Mouse (Mus musculus) kidney, postnatal 14 days (tissue): ENCODE measurements around the gene Mphosph9.
A peak's percentile ranks its signal among the peaks of the same experiment; 100 is the strongest.
"Not testable (repeated sequence)": the region's sequence is repeated elsewhere in the genome, so short reads cannot be mapped to it uniquely, and the experiment has no call there.

Source experiments
- DNase-seq: peaks from one replicate; pipeline ENCODE4 v3.0.0; 2022; ENCODE audit warnings: mixed read lengths

Gene Mphosph9

GRCm38 (mm10) chr5:124341753-124342339 lies 14.1 kb upstream of the Mphosph9 start:
- peak; percentile 49 for DNase-seq

GRCm38 (mm10) chr5:124338791-124339190 lies 11.0 kb upstream of the Mphosph9 start:
- no peak for DNase-seq

- peak; percentile 77 for DNase-seq
Measured at GRCm38 (mm10) chr5:124337909-124338308, 10.1 kb upstream of the Mphosph9 start.

DNA sequence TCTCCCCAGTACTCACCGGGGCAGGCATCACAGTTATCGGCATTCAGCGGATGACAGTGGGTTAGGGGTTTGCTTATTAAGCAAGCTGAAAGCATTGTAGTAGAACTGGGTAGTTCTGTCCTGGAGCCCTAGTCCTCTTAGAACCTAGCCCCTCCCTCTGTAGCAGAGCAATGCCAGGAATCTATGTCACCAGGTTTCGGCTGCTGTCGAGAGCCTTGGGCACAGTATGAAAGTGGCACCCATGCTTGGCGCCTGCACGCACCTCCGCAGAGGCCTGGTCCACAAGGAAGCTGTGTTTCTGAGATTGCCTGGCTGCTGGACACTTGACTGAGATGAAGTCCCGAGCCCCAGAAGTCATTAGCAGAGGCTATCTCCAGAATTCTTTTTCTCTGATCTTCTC lies 9.3 kb upstream of the Mphosph9 start:
- DNase-seq, result no peak

DNA sequence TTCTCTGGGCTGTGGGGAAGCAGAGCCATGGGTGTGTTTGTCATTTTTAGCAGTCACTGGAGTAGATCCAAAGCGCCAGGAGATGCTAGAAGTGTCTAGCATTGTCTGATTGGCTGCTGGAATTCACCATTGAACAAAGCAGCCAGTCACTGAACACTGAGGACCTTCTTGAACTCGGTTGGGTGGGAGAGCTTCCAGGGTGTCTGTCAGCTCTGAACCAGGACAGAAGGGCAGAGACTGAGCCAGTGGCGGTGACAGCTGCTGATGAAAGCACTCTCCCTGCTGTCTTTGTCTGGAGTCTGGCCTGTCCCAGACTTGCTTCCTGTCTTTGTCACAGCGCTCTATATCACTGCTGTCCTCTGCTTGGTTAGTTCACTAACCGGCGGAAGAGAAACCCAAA lies 6.6 kb upstream of the Mphosph9 start:
- peak; percentile 83 for DNase-seq

- DNase-seq, result no peak
Measured at GRCm38 (mm10) chr5:124330086-124330485, 2.3 kb upstream of the Mphosph9 start.

DNA sequence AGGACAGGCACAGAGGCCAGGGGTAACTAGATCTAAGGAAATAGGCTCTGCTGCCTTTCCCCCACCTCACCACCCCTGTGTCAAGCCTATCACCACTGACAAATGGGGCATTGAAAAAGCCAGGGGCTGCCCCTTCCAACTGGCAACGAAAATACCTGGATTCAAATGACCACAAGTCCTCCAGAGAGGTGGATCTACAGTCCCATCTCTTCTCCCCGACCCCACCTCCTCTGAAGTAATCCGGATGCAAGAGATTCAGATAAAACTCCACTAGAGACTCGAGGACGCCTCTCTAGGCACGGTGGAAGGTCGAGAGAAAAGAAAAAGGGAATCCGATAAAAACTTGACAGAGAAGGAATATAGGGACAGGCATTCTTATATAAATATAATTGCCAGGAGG lies 943 bp downstream of the Mphosph9 start:
- no peak for DNase-seq

GRCm38 (mm10) chr5:124317648-124318047 lies 10.1 kb downstream of the Mphosph9 start:
- no peak for DNase-seq

- DNase-seq, result no peak
Measured at GRCm38 (mm10) chr5:124315941-124316340, 11.8 kb downstream of the Mphosph9 start.

DNA sequence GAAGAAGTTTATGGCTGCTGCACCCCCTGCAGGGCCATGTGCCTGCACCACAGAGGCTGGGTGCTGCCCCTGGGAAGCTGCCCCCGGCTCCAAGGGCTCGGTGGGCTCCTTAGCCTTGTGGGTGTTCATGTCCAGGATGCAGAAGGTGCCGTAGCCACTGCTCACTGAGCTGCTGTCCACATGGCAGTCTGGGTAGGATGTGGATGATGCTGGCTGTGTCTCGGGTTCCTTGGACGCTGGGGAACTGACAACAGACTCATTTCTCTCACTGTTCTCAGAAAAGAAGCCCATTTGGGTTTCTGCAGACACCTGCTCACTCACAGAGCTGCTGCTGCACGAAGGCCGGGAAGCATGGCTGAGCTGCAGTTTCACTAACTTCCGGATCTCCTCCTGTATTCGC lies 12.3 kb downstream of the Mphosph9 start:
- DNase-seq, result no peak

- DNase-seq, result no peak
Measured at GRCm38 (mm10) chr5:124310091-124310490, 17.7 kb downstream of the Mphosph9 start.

DNA sequence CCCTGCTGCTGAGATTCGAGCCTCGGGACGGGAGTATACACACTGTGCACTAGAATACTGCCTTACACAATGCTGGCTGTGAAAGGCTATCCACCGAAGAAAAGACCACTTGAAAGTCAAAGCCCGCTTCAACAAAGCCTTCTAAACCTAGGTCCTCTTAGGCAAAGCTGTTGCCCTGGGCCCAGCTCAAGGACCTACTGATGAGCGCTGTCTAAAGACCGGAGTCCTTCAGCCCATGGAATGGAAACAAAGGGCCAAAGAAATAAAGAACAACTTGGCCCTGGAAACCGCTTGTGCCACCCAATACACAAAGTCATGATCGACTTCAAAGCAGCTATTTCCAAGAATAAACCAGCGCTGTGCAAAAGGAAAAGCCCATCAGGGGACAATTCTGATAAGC lies 18.6 kb downstream of the Mphosph9 start:
- no peak for DNase-seq

DNA sequence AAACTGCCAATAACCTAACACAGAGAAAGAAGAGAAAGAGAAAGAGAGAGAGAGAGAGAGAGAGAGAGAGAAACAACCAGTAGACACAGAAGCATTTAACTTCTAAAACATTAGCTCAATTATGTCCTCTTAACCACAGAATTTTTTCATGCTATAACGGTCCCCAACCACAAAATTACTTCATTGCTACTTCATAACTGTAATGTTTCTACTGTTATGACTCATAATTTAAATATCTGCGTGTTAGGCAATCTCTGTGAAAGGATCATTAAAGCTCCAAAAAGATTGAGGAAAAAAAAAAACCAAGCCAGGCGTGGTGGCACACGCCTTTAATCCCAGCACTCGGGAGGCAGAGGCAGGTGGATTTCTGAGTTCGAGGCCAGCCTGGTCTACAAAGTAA lies 24.9 kb downstream of the Mphosph9 start:
- not testable (repeated sequence) for DNase-seq

- no peak for DNase-seq
Measured at GRCm38 (mm10) chr5:124300132-124300531, 27.6 kb downstream of the Mphosph9 start.

DNA sequence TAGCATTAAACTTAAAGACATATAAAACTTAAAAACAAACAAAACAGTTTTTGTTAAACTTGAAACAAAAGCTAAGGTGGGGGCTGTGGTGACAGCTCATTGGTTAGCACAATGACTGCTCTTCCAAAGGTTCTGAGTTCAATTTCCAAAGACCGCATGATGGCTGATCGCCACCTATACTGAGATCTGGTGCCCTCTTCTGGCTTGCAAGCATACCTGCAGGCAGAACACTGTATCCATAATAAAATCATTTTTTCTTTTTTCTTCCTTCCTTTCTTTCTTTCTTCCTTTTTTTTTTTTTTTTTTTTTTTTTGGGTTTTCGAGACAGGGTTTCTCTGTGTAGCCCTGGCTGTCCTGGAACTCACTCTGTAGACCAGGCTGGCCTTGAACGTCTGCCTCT lies 28.5 kb downstream of the Mphosph9 start:
- not testable (repeated sequence) for DNase-seq

DNA sequence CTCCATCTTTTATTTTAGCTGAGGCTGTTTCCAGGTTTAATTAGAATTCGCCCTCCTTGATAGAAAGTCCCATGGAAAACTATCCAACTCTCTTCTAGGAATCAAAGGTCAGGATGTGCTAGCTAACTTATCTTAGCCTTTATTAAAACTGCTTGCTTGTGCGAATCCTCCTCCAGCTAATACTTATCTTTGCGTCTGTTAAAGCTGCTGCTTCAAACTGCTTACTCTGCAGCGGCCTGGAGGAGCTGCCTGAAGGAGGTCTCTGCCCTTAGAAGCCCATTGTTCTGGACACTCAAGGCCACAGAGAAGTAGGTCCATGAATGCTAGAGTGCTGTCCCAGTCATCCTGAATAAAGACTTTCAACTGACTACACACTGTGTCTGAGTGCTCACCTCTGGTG lies 31.3 kb downstream of the Mphosph9 start:
- no peak for DNase-seq

- no peak for DNase-seq
Measured at GRCm38 (mm10) chr5:124293967-124294366, 33.8 kb downstream of the Mphosph9 start.

- DNase-seq, result no peak
Measured at GRCm38 (mm10) chr5:124290216-124290615, 37.6 kb downstream of the Mphosph9 start.

DNA sequence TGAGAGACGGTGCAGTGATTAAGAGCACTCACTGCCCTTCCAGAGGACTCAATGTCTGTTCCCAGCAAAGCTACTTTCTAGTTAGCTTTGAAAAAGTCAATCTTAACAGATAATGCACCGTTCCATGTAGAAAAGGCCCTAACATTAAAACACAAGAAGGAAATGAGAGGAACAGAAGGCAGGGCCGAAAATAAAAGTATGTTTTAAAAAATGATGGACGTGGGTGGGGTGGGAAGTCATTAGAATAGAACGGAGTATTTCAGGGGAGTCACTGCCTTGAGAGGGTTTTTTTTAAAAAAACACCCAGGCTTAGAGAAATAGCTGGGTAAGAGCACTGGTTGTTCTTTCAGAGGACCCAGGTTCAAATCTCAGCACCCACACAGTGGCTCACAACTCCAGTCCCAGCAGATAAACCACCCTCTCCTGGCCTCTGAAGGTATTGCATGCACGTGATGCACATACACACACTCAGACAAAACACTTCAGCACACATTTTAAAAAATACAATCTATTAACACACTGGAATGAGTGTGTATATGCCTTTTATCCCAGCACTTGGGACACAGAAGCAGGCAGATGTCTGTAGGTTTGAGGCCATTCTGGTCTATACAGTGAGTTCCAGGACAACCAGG lies 40.0 kb downstream of the Mphosph9 start:
- DNase-seq, result no peak

- peak; percentile 23 for DNase-seq
Measured at GRCm38 (mm10) chr5:124284330-124284729, 43.4 kb downstream of the Mphosph9 start.

- DNase-seq, result no peak
Measured at GRCm38 (mm10) chr5:124282854-124283253, 44.9 kb downstream of the Mphosph9 start.

DNA sequence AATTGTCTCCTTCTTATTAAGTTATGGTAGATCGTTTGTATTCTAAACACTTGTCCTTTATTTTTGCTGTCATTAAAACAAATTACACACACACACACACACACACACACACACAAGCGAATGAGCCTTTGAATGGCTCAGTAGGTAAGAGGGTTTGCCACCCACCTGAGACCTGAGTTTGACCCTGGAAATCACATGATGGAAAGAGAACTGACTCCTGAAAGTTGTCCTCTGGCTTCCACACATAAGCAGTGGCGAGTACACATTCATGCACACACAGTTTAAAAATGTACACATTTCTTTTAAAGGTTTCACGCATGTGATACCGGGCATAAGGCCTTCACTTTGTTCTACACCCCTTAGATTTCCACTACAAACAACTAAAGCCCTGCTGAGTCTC lies 57.5 kb downstream of the Mphosph9 start:
- no peak for DNase-seq

DNA sequence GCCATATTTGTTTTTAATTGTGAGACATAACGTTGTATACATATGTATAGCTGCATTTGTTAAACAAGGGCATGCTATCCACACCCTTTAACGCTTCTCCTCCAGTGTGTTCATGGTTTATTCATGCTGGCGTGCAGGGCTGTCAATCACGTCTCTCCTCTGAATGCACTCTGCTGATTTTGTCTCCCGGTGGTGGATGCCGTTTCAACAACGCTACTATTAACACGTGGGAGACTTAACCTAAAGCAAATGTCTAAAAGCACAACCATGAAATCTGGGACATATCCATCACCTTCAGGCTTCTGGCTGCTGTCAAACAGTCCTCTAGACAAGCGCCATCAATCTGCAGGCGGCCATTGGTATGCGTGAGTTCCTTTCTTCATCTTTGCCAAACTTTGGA lies 58.1 kb downstream of the Mphosph9 start:
- DNase-seq, result no peak

DNA sequence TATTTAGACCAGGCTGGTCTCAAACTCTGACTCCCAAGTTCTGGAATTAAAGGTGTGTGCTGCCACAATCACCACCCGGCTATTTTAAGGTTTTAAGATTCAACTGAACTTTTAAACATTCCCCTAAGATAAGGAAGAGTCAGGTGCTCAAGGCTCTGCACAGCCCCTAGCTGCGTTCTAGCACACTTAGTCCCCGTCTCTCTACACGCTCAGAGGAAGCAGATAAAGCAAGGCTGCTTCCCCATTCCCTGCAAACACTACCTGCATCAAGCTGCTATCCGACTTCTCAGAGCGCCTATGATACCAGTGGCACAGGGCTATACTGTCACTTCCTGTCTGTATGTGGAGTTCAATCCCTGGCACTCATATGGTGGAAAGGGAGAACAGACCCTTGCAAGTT lies 60.1 kb downstream of the Mphosph9 start:
- no peak for DNase-seq

- no peak for DNase-seq
Measured at GRCm38 (mm10) chr5:124266821-124267220, 61.0 kb downstream of the Mphosph9 start.
